Mouse (Mus musculus) lung, adult 2 months (tissue): ENCODE measurements around the gene Pfdn2.

Experiments
- CTCF ChIP-seq: fragments of 200-500 bp; IDR thresholded peaks from 2 replicates; pipeline ENCODE4 v1.5.1; 2011; ENCODE audit warnings: mild to moderate bottlenecking, low read length, control low read depth; ENCODE audit not compliant: insufficient read depth
- POLR2A ChIP-seq: fragments of 200-500 bp; IDR thresholded peaks from 2 replicates; pipeline ENCODE4 v1.6.1; 2011; ENCODE audit warnings: low read depth, mild to moderate bottlenecking, control low read depth, low read length, borderline replicate concordance; ENCODE audit errors: extremely low read depth

GRCm38 (mm10) chr1:171375646-171376097 is 30.2 kb downstream of the Pfdn2 start:
- TF ChIP-seq CTCF: no peak
- TF ChIP-seq POLR2A: no peak
